Mouse (Mus musculus): Measurements from ENCODE around the gene Ldhd.

Ldhd gene

GRCm38 (mm10) chr8:111594044-111594840 is 35.9 kb downstream of the Ldhd start:
- DNase-seq, result no peak

GRCm38 (mm10) chr8:111592390-111592910 is 37.7 kb downstream of the Ldhd start:
- DNase-seq, result no peak

- no peak for DNase-seq
Measured at GRCm38 (mm10) chr8:111591176-111591575, 39.0 kb downstream of the Ldhd start.

DNA sequence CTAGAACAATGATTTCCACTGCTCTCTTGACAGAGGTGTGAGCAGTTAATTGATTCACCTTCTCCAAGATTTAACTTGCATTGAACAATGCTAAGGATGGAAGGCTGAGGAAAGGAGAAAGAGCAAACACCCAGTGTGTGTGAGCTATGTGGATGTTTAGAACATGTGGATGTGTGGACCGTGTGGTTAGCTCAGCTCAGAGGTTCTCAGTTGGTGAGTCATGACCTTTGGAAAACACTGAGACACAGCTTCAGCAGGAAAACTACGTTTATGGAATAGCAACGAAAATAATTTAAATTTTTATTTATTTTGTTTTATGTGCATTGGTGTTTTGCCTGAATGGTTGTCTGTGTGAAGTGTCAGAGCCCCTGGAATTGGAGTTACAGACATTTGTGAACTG is 40.0 kb downstream of the Ldhd start:
- no peak for DNase-seq

DNA sequence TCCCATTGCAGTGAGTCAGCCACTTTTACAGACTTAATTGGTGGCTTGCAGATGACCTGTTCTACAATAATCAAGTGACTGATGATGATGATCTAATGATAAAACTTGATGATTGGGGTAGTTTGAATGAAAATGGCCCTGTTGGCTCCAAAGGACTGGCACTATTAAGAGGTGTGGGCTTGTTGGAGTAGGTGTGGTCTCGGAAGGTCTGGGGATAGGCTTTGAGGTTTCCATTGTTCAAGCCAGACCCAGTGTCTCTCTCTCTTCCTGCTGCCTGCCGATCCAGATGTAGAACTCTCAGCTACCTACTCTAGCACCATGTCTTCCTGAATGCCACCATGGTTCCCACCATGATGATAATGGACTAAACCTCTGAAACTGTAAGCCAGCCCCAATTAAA is 41.8 kb downstream of the Ldhd start:
- no peak for DNase-seq

DNA sequence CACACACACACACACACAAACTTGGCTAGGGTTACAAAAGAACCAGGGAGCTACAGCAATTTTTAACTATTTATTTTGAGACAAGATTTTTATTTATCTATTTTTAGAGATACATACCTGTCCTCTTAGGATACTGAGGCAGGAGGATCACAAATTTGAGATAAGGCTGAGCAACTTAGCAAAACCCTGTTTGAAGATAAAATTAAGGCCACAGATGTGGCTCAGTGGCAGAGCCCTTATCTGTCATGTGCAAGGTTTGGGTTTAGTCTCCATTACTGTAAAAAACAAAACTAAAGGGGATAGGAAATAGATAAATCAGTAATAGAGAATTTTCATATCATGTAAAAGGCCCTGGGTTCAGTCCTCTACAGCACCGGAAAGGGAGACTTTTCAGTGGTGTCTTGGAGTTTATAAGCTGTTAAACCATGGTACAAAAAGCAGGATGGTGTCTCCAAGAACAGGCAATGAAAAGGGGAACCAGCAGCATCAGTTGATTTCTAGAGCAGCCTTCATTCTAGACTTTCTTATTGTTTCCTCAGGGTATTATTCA is 42.6 kb downstream of the Ldhd start:
- DNase-seq, result no peak

DNA sequence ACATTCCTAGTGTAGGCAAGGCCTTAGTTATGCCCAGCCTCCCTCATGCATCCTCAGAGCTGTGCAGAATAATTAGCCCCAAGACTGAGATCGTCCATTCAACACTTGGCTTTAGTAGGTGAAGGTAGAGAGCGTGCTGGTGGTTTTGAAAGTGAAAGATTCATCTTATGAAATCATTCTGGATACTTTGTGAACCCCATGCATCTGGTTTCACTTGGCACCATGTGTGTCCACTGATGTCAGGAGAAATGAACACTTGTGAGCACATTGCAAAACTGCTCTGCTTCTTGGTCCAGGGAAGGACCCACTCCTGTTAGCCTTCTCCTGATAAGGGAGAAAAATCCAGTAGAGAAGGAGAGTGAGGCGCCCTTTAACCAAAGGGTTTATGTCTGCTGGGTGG is 45.2 kb downstream of the Ldhd start:
- no peak for DNase-seq

- DNase-seq, result no peak
Measured at GRCm38 (mm10) chr8:111582386-111582785, 47.8 kb downstream of the Ldhd start.

GRCm38 (mm10) chr8:111580306-111580705 is 49.9 kb downstream of the Ldhd start:
- no peak for DNase-seq

- no peak for DNase-seq
Measured at GRCm38 (mm10) chr8:111579318-111579717, 50.9 kb downstream of the Ldhd start.

- no peak for DNase-seq
Measured at GRCm38 (mm10) chr8:111577880-111578533, 52.2 kb downstream of the Ldhd start.

GRCm38 (mm10) chr8:111576501-111576900 is 53.7 kb downstream of the Ldhd start:
- no peak for DNase-seq

DNA sequence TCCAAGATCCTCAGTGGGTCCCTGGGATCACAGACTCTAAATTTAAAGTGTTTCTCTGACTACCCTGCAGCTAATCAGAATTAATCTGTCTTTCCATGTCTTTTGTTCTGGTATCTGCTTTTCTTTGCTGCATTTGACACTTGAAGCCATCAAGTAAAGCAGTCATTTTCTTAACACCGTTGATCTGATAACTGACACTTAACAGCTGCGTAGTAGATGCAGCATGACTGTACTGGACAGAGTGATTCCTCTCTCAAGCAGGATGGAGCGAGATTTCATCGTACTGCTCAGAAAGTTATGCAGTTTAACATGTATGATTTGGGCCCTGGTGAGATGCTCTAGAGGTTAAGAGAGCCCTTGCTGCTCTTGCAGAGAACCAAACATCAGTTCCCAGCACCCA is 54.7 kb downstream of the Ldhd start:
- no peak for DNase-seq

DNA sequence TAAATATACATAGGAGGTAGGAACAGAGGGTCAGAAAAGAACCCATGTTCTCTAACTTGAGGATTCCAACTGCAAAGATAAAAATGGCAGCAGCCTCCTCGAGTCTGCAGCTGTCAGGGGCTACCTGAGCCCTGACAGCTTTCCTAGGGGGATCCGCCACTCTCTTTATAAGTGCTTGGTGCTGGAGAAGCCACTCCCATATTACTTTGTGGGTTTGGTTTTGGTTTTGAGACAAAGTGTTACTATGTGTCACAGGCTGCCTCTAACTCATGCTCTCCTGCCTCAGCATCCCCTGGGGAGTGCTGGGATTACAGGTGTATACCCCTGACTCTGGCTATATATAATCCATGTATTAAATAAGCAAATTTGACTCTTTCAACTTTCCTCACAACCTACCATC is 56.2 kb downstream of the Ldhd start:
- DNase-seq, result no peak
